Mouse (Mus musculus): Measurements from ENCODE around the gene Irx3. TPM values are rescaled to one million over a fixed set of nuclear protein-coding genes. Genes with fewer than 3 reads are reported as not detected.

Gene Irx3
- polyA plus RNA-seq, 1 experiment from 2014 or later, result 46.7 TPM

DNA sequence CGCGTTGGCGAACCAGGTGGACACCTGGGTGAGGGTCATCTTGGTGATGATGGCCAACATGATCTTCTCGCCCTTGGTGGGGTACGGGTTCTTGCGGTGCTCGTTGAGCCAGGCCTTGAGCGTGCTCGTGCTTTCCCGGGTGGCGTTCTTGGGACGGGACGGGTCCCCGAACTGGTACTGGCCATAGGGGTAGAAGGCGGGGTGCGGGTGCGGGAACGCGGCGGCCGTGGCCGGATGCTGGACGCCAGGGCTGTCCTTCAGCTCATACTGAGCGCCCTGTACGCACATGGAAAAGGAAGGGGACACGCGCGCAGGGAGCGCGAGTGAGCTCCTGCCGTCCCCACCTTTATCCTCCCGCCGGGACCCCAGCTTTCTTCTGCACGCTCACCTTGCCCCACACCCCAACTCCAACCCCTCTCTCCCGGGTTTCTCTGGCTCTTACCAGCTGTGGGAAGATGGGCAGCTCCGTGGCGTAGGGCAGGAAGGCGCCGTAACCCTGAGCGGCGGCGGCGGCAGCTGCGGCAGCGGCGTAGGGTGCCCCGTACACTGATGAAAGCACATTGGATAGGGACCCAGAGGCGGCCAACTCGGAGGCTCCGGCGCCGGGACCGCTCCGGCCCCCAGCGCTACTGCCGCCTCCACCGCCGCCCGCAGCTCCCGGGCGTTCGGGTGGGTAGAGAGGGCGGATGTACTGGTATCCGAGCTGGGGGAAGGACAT lies 1.2 kb downstream of the Irx3 start:
- peaks cover 48% of the 10 kb centered on the region for H3K4me1 ChIP-seq
- peak overlapping the region; percentile 70 for H3K4me3 ChIP-seq
- H3K4me2 ChIP-seq (replicated peaks), result peak overlapping the region; percentile 83
- H3K9me3 ChIP-seq, result no peaks in the 10 kb centered on the region
- H3K27ac ChIP-seq, result peak overlapping the region; percentile 97
- 0 out of 2 replicates have a peak, but pooled peaks have one; percentile 16 for ATAC-seq (ENCODE audit: insufficient number of reproducible peaks, insufficient read depth, low FRiP score, low TSS enrichment)
- H3K36me3 ChIP-seq, result no peaks in the 10 kb centered on the region
- peaks cover 66% of the 10 kb centered on the region for H3K27me3 ChIP-seq
- peak overlapping the region; percentile 86 for H3K9ac ChIP-seq
- under 1% methylated on average over 62 of the region's 64 CpGs for WGBS

DNA sequence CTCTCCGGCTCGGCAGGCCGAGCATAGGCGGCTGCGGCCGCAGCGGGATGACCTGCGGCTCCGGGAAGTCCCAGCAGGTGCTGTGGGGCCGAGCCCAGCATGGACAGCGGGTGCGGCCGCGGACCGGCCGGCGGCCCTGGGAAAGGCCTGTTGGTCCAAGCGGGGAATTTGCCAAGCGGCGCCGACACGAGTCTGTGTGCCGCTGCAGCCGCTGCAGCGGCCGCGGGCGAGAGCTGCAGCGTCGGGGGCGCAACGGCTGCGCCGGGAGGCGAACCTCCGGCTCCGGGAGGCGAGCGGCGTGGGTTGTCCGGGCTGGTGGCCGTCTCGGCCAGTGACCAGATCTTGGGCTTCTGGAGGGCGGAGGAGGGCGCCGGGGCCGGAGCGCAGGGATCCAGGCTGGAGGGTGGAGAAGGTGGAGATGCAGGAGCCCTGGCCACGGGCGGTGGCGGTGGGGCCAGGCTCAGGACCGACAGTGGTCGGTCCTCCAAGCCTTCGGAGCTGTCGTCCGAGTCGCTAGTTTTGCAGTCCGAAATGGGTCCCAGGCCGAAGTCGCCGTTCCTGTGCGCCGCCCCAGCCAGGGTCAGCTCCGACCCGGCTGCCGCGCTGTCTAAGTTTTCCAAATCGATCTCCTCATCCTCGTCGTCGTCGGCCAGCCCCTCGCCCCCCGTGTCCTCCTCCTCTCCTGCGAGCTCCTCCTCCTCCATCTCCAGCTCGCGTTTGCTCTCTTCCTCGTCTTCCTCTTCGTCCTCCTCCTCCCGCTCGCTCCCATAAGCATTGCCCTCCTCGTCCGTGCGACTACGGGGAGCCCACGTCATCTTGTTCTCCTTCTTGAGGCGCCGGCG lies 2.0 kb downstream of the Irx3 start:
- Histone ChIP-seq H3K9ac (peak overlapping the region; percentile 86), H3K27me3 (peaks cover 70% of the 10 kb centered on the region), H3K9me3 (no peaks in the 10 kb centered on the region), H3K4me2 (replicated peaks) (peak overlapping the region; percentile 83), H3K4me3 (peak overlapping the region; percentile 70), H3K36me3 (no peaks in the 10 kb centered on the region), H3K4me1 (peaks cover 43% of the 10 kb centered on the region), H3K27ac (peak overlapping the region; percentile 97)
- under 1% methylated on average over 88 of the region's 89 CpGs for WGBS
- ATAC-seq (ENCODE audit: insufficient number of reproducible peaks, insufficient read depth, low FRiP score, low TSS enrichment), result no peak

DNA sequence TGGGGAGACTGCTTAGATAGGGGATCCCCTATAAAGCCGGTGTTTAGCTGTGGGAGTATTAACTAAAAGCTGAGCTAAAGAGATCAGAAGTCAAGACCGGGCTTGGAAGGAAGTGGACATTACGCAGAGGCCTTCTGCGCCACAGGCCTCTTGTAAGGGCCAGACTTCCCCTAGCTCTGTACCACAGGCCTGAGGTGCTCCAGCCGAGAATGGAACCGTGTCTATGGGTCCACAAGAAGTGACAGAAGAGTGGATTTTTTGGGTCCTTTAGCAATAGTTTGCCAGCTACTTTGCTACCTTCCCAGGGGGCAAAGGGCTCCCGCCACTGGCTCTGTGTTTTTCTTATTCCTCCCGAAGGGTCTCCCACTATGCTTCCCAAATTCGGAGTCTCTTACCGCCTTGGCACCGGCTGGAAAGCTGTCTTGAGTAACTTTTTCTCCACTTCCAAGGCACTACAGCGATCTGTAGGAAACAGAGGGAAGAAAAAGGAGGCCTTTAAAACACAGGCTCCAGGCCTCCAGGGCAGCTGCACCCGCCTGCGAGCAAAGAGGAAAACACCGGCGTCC lies 2.8 kb downstream of the Irx3 start:
- no peaks in the 10 kb centered on the region for H3K9me3 ChIP-seq
- WGBS, result 17% methylated on average over 16 of the region's 16 CpGs
- H3K4me1 ChIP-seq, result peaks cover 36% of the 10 kb centered on the region
- peak overlapping the region; percentile 86 for H3K9ac ChIP-seq
- peak overlapping the region; percentile 70 for H3K4me3 ChIP-seq
- H3K27me3 ChIP-seq, result peaks cover 64% of the 10 kb centered on the region
- ATAC-seq (ENCODE audit: insufficient number of reproducible peaks, insufficient read depth, low FRiP score, low TSS enrichment), result no peak
- H3K36me3 ChIP-seq, result no peaks in the 10 kb centered on the region
- H3K27ac ChIP-seq, result peak overlapping the region; percentile 97
- H3K4me2 ChIP-seq (replicated peaks), result peak overlapping the region; percentile 83

DNA sequence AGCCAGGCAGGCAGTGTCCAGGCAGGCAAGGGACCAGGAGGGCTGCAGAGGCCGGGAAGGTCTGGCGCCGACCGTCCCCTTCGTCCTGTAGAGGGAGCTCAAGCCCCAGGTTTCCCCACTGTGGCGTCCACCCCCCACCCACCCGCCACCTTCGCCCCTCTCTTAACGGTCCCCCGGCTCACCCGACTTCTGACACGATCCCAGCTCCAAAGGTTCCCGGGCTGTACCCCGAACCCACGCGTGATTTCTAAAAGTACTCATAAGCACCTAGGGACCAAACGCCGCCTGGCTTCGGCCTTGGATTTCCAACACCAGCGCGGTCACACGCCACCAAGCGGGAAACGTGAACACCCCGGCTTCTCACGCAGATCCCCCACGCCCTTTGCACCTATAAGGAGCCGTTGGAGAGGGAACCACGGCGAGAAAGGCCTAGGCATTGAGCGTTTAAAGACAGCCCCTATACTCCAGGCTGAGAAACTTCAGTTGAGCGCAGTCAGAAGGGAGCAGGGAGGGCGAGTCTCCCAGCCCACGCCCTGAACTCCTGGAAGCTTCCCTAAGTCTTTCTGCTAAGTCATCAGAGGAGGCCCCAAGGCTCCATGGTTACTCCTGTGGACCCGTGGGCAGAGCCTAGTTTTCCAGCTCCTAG lies 4.1 kb downstream of the Irx3 start:
- H3K27ac ChIP-seq, result no peak overlapping the region
- WGBS, result 1% methylated on average over 35 of the region's 35 CpGs
- peak overlapping the region; percentile 83 for H3K4me2 ChIP-seq (replicated peaks)
- H3K4me3 ChIP-seq, result peak overlapping the region; percentile 70
- no peaks in the 10 kb centered on the region for H3K9me3 ChIP-seq
- peaks cover 56% of the 10 kb centered on the region for H3K27me3 ChIP-seq
- H3K9ac ChIP-seq, result peak overlapping the region; percentile 86; the same call in 1 of the 2 replicates
- peak; percentile 8; the same call in 1 of the 2 replicates for ATAC-seq (ENCODE audit: insufficient number of reproducible peaks, insufficient read depth, low FRiP score, low TSS enrichment)
- no peaks in the 10 kb centered on the region for H3K36me3 ChIP-seq
- peaks cover 31% of the 10 kb centered on the region for H3K4me1 ChIP-seq

DNA sequence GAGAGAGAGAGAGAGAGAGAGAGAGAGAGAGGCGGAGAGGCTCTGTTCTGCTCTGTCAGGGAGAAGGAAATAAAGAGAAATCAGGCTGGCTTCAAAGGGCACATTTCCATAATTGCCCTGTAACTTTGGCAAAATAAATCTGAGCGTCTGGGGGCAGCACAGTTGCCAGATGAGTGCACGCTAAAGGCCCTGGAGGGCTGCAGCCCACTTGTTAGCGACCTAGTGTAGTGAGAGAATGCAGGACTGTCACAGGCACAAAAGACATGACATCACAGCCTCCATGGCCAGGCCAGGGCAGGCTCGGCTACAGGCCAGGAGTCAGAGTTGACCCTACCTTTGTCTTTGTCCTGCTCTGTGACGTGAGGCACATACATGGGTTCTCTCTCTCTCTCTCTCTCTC lies 8.0 kb downstream of the Irx3 start:
- no peak overlapping the region for H3K27ac ChIP-seq
- no peak for ATAC-seq (ENCODE audit: insufficient number of reproducible peaks, insufficient read depth, low FRiP score, low TSS enrichment)
- peaks cover 18% of the 10 kb centered on the region for H3K4me1 ChIP-seq
- no peak overlapping the region for H3K4me3 ChIP-seq
- no peak overlapping the region for H3K9ac ChIP-seq
- peaks cover 34% of the 10 kb centered on the region for H3K27me3 ChIP-seq
- 16% methylated on average over 6 of the region's 6 CpGs for WGBS
- H3K9me3 ChIP-seq, result no peaks in the 10 kb centered on the region
- no peak overlapping the region for H3K4me2 ChIP-seq (replicated peaks)
- no peaks in the 10 kb centered on the region for H3K36me3 ChIP-seq

DNA sequence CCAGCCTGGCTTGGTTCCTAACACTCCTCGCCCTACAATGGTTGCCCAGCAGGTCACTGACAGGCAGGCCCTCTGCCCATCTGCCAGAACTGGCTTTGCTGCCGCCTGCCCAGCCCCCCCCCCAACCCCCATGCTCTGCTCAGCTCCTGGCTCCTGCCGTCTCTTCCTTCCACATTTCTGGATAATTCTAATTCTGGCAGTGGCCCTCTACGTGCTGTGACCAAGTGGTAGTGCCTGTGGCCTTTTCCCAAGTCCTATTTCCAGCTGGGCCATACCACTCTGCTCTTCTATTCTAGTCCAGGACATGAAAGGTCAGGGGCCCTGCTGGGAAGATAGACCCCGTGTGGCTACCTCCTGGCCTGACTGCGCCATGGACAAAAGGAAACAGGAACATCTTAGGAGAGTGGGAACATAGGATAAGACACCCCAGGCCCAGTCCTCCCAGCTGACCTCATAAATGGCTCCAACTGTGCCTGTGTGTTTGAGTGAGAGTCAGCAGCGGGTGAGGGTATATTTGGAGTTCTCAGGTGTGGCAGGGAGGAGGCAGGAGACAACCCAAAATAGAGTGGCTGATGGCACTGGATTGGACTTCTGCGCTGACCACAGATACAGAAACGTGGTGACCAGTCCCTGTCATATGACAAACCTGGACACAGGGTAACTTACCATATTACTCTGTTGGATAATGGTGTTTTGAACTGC lies 14.5 kb downstream of the Irx3 start:
- no peaks in the 10 kb centered on the region for H3K9me3 ChIP-seq
- no peak for ATAC-seq (ENCODE audit: insufficient number of reproducible peaks, insufficient read depth, low FRiP score, low TSS enrichment)
- 78% methylated on average over 9 of the region's 9 CpGs for WGBS
- H3K36me3 ChIP-seq, result no peaks in the 10 kb centered on the region
- H3K4me3 ChIP-seq, result no peak overlapping the region
- no peaks in the 10 kb centered on the region for H3K27me3 ChIP-seq
- H3K27ac ChIP-seq, result no peak overlapping the region
- no peak overlapping the region for H3K9ac ChIP-seq
- H3K4me2 ChIP-seq (replicated peaks), result no peak overlapping the region
- H3K4me1 ChIP-seq, result no peaks in the 10 kb centered on the region

DNA sequence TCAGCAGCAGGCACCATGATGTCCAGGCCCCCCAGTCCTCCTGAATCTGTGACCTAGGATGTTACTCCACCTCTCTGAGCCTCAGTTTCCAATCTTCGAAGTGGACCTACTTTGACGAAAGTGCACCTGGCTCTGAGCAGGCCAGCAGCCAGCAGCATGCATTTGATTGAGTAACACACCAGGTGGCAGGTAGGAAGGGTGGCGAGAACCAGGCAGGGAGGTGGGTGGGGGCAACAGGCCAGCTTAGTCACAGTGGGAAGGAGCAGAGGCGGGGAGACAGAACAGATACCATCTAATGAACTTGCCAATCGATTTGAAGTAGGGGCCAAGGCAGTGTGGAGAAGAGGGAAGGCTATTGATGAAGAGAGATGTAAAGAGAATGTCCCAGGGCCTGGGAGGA lies 18.9 kb downstream of the Irx3 start:
- Histone ChIP-seq H3K27me3 (no peaks in the 10 kb centered on the region), H3K27ac (no peak overlapping the region), H3K4me3 (no peak overlapping the region), H3K36me3 (no peaks in the 10 kb centered on the region), H3K9ac (no peak overlapping the region), H3K9me3 (no peaks in the 10 kb centered on the region), H3K4me1 (no peaks in the 10 kb centered on the region), H3K4me2 (replicated peaks) (no peak overlapping the region)
- ATAC-seq (ENCODE audit: insufficient number of reproducible peaks, insufficient read depth, low FRiP score, low TSS enrichment), result no peak
- 80% methylated on average over 5 of the region's 5 CpGs for WGBS

DNA sequence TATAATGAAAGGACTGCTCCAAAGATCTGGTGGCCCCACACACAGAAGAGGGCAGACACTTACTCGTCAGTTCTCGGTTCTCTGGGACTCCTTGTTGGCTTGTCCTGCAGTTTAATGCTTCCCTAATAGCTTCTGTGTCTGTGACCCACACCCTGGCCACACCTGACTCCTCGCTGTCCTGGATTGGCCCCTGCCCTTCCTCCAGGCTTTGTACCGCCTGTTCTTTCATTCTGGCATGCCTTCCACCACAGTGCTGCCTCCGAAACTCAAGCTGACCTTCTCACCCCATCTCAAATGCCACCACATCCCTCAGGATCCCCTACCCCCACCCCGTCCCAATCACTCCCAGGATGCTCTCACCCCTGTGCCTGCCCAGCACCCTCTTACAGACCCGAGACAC lies 19.7 kb downstream of the Irx3 start:
- H3K27me3 ChIP-seq, result no peaks in the 10 kb centered on the region
- WGBS, result 74% methylated on average over 7 of the region's 7 CpGs

DNA sequence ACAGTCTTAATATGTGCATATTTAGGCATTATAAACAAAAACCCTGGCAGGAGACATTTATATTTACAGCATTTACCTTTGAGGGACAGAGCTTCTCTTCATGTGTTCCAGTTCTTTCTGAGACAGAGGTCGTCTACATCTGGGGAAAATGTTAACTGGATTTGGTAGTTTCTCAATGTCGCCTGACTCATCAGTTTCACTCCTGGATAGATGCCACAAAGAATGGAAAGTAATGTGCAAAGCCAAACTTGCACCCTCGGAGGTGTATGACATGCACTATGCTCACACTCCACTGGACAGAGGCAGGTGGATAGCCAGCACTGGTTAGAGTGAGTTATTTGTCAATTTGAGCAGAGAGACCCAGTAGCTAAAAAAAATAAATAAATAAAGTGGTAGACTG lies 21.2 kb downstream of the Irx3 start:
- WGBS, result 69% methylated on average over 3 of the region's 3 CpGs
- Histone ChIP-seq H3K36me3 (no peaks in the 10 kb centered on the region), H3K4me2 (replicated peaks) (no peak overlapping the region), H3K27me3 (no peaks in the 10 kb centered on the region), H3K4me1 (no peaks in the 10 kb centered on the region; the same call in 1 of the 2 replicates), H3K9ac (no peak overlapping the region), H3K27ac (no peak overlapping the region), H3K4me3 (no peak overlapping the region), H3K9me3 (no peaks in the 10 kb centered on the region)
- ATAC-seq (ENCODE audit: insufficient number of reproducible peaks, insufficient read depth, low FRiP score, low TSS enrichment), result no peak

More for the DNA sequence above, 19.7 kb downstream of the Irx3 start:
- no peak overlapping the region for H3K4me3 ChIP-seq
- no peaks in the 10 kb centered on the region for H3K36me3 ChIP-seq
- H3K4me2 ChIP-seq (replicated peaks), result no peak overlapping the region
- no peak overlapping the region for H3K9ac ChIP-seq
- no peak for ATAC-seq (ENCODE audit: insufficient number of reproducible peaks, insufficient read depth, low FRiP score, low TSS enrichment)
- H3K9me3 ChIP-seq, result no peaks in the 10 kb centered on the region
- no peak overlapping the region for H3K27ac ChIP-seq
- no peaks in the 10 kb centered on the region for H3K4me1 ChIP-seq

DNA sequence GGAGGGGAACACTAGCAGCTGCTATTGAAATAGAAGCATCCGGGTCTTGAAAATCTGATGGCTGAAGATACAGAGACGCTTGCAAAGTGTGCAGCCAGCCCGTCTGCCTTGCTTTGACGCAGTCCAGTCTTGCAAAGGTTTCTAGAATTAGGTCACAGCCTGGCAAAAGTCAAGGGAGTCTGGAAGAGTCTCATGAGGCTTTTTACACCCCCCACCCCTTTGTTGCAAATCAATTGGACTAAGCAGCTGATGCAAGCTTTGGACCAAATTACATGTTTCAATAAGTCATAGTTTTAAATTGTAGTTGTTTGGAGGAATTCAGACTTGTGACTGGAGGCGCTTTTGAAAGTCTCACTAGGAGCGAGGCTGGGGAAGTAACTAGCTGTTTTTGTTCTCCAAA lies 33.0 kb downstream of the Irx3 start:
- no peak overlapping the region for H3K27ac ChIP-seq
- H3K27me3 ChIP-seq, result no peaks in the 10 kb centered on the region
- H3K36me3 ChIP-seq, result no peaks in the 10 kb centered on the region
- no peak overlapping the region for H3K4me3 ChIP-seq
- no peak for ATAC-seq (ENCODE audit: insufficient number of reproducible peaks, insufficient read depth, low FRiP score, low TSS enrichment)
- H3K9ac ChIP-seq, result no peak overlapping the region
- no peak overlapping the region for H3K4me2 ChIP-seq (replicated peaks)
- H3K4me1 ChIP-seq, result peaks cover 11% of the 10 kb centered on the region
- 68% methylated on average over 6 of the region's 6 CpGs for WGBS
- no peaks in the 10 kb centered on the region for H3K9me3 ChIP-seq

DNA sequence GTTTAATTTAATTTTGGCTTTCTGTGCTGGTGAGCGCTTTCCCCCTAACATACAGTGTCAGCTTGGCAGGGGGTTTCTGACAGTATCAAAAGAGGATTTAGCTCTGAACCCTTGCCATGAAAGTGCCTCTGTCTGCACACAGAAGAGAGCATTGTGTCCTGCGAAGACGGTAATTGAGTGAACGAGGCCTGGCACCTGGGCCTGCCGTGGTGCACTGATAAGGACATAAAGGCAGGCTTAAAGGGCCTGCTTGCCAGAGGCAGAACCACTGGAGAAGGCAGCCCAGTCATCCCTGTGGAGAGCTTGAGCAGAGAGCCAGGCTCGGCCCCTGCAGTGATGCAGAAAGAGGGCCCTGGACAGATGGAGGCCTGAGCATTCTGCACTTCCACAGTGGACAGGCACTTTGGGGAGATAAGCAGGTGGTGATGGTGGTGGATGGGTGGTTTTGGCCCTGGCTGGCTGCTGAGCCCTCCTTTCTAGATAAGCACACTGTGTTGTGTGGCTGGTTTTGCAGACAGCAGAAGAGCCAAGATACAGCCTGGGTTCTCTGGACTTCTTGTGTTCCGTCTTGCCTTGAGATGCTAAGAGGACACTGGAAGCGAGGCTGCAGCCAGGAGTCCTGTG lies 36.3 kb downstream of the Irx3 start:
- H3K27me3 ChIP-seq, result no peaks in the 10 kb centered on the region
- 45% methylated on average over 8 of the region's 8 CpGs for WGBS
- no peaks in the 10 kb centered on the region for H3K36me3 ChIP-seq
- no peak overlapping the region for H3K27ac ChIP-seq
- no peaks in the 10 kb centered on the region for H3K9me3 ChIP-seq
- no peak for ATAC-seq (ENCODE audit: insufficient number of reproducible peaks, insufficient read depth, low FRiP score, low TSS enrichment)
- H3K4me1 ChIP-seq, result peaks cover 11% of the 10 kb centered on the region
- no peak overlapping the region for H3K9ac ChIP-seq
- no peak overlapping the region for H3K4me3 ChIP-seq
- no peak overlapping the region for H3K4me2 ChIP-seq (replicated peaks)

All from embryonic facial prominence, embryonic 12.5 days (tissue).